Comparison of ENCODE assay signal across 20 mouse cellular contexts in genomic region chr3:121662705-121663469, GRCm38 (mm10). TPM values are rescaled to one million over a fixed set of nuclear protein-coding genes. Genes with fewer than 3 reads are reported as not detected.
DNase-seq lines count a peak whose midpoint lies in the region; ATAC-seq and TF ChIP-seq lines count a peak whose summit lies in the region.
"Had no signal": no experiment of that assay in that cellular context is flagged by ENCODE, and none has a peak within 500 bp of the region (broad histone marks: within the 10 kb centered on the region; RNA-seq: fewer than 3 reads in every experiment).

No protein-coding gene starts in this region.

- no peak for TF ChIP-seq CTCF in kidney, postnatal 0 days (IDR thresholded peaks at IDR 0.05; ENCODE audit: low read depth)
- no peak for TF ChIP-seq CTCF in stomach, postnatal 0 days (IDR thresholded peaks at IDR 0.05; ENCODE audit: low read depth)

- H3K9me3 ChIP-seq in heart, embryonic 10.5 days = no peaks in the 10 kb centered on the region
- H3K9me3 ChIP-seq in kidney, postnatal 0 days (replicated peaks; ENCODE audit: low read length) = no peaks in the 10 kb centered on the region
- no peaks in the 10 kb centered on the region for H3K9me3 ChIP-seq in stomach, embryonic 14.5 days (ENCODE audit: control insufficient read depth, low read depth, low read length)
- no peaks in the 10 kb centered on the region for H3K9me3 ChIP-seq in stomach, postnatal 0 days (ENCODE audit: control insufficient read depth, low read length)
- H3K9me3 ChIP-seq in stomach, embryonic 15.5 days = no peaks in the 10 kb centered on the region
- no peaks in the 10 kb centered on the region for H3K9me3 ChIP-seq in hindbrain, embryonic 14.5 days (ENCODE audit: control insufficient read depth, low read length)
- H3K9me3 ChIP-seq: embryonic facial prominence, embryonic 12.5 days; forebrain, embryonic 13.5 days; G1E; hindbrain, embryonic 15.5 days; liver, embryonic 13.5 days had no signal

- TF ChIP-seq EP300 in stomach, postnatal 0 days (optimal IDR thresholded peaks at IDR 0.05) = no peak

- no peaks in the 10 kb centered on the region for H3K27me3 ChIP-seq in heart, embryonic 10.5 days (ENCODE audit: insufficient read depth, poor library complexity, severe bottlenecking)
- no peaks in the 10 kb centered on the region for H3K27me3 ChIP-seq in kidney, postnatal 0 days (ENCODE audit: insufficient read depth, low read length)
- no peaks in the 10 kb centered on the region for H3K27me3 ChIP-seq in stomach, embryonic 14.5 days (ENCODE audit: control insufficient read depth, insufficient read depth, low read length)
- no peaks in the 10 kb centered on the region for H3K27me3 ChIP-seq in stomach, postnatal 0 days (ENCODE audit: control insufficient read depth, insufficient read depth, low read length)
- H3K27me3 ChIP-seq in stomach, embryonic 15.5 days (replicated peaks) = no peaks in the 10 kb centered on the region
- no peaks in the 10 kb centered on the region for H3K27me3 ChIP-seq in hindbrain, embryonic 14.5 days (ENCODE audit: control insufficient read depth, insufficient read depth, low read length)
- H3K27me3 ChIP-seq: embryonic facial prominence, embryonic 12.5 days; forebrain, embryonic 13.5 days; hindbrain, embryonic 15.5 days; liver, embryonic 13.5 days had no signal

- H3K4me3 ChIP-seq in heart, embryonic 10.5 days = no peak overlapping the region
- H3K4me3 ChIP-seq in kidney, postnatal 0 days (replicated peaks; ENCODE audit: low read depth, low read length) = no peak overlapping the region
- no peak overlapping the region for H3K4me3 ChIP-seq in stomach, embryonic 14.5 days (ENCODE audit: low read depth, low read length)
- H3K4me3 ChIP-seq in stomach, postnatal 0 days (ENCODE audit: low read depth, low read length) = no peak overlapping the region
- no peak overlapping the region for H3K4me3 ChIP-seq in stomach, embryonic 15.5 days (replicated peaks)
- H3K4me3 ChIP-seq in hindbrain, embryonic 14.5 days (replicated peaks; ENCODE audit: low read length) = no peak overlapping the region
- H3K4me3 ChIP-seq: embryonic facial prominence, embryonic 12.5 days; forebrain, embryonic 13.5 days; hindbrain, embryonic 15.5 days; layer of hippocampus, adult 2 months; liver, embryonic 13.5 days; myocyte had no signal

- H3K4me1 ChIP-seq in heart, embryonic 10.5 days = peaks cover 15% of the 10 kb centered on the region
- H3K4me1 ChIP-seq in kidney, postnatal 0 days (replicated peaks; ENCODE audit: insufficient read depth, low read length) = peaks cover 6% of the 10 kb centered on the region; the same call in 1 of the 2 replicates
- 0 out of 2 replicates have a peak, but pooled peaks cover 14% of the 10 kb centered on the region for H3K4me1 ChIP-seq in stomach, embryonic 14.5 days (ENCODE audit: control insufficient read depth, insufficient read depth, low read length)
- no peaks in the 10 kb centered on the region for H3K4me1 ChIP-seq in stomach, postnatal 0 days (replicated peaks; ENCODE audit: control insufficient read depth, insufficient read depth)
- H3K4me1 ChIP-seq in stomach, embryonic 15.5 days = peaks cover 9% of the 10 kb centered on the region; the same call in 1 of the 2 replicates
- H3K4me1 ChIP-seq in hindbrain, embryonic 14.5 days (replicated peaks; ENCODE audit: control insufficient read depth, insufficient read depth, low read length) = no peaks in the 10 kb centered on the region
- H3K4me1 ChIP-seq: hindbrain, embryonic 15.5 days; liver, embryonic 13.5 days had no signal

- 0 out of 2 replicates have a peak overlapping the region, but pooled peaks have one; percentile 17 for H3K27ac ChIP-seq in heart, embryonic 10.5 days
- peak overlapping the region; percentile 47; the same call in 1 of the 2 replicates for H3K27ac ChIP-seq in kidney, postnatal 0 days
- no peak overlapping the region for H3K27ac ChIP-seq in stomach, embryonic 14.5 days (ENCODE audit: low read length)
- H3K27ac ChIP-seq in stomach, postnatal 0 days (replicated peaks) = no peak overlapping the region
- peak overlapping the region; percentile 31; the same call in 1 of the 2 replicates for H3K27ac ChIP-seq in stomach, embryonic 15.5 days
- no peak overlapping the region for H3K27ac ChIP-seq in hindbrain, embryonic 14.5 days
- H3K27ac ChIP-seq: embryonic facial prominence, embryonic 12.5 days; forebrain, embryonic 13.5 days; hindbrain, embryonic 15.5 days; layer of hippocampus, adult 2 months; liver, embryonic 13.5 days had no signal

- H3K9ac ChIP-seq in kidney, postnatal 0 days (ENCODE audit: low read depth, low read length) = no peak overlapping the region
- H3K9ac ChIP-seq in stomach, embryonic 14.5 days (replicated peaks; ENCODE audit: low read depth, low read length) = no peak overlapping the region
- no peak overlapping the region for H3K9ac ChIP-seq in stomach, postnatal 0 days (ENCODE audit: low read length)
- no peak overlapping the region for H3K9ac ChIP-seq in stomach, embryonic 15.5 days
- no peak overlapping the region for H3K9ac ChIP-seq in hindbrain, embryonic 14.5 days
- H3K9ac ChIP-seq: embryonic facial prominence, embryonic 12.5 days; forebrain, embryonic 13.5 days; hindbrain, embryonic 15.5 days; liver, embryonic 13.5 days had no signal

- no peaks in the 10 kb centered on the region for H3K36me3 ChIP-seq in heart, embryonic 10.5 days
- H3K36me3 ChIP-seq in kidney, postnatal 0 days (ENCODE audit: insufficient read depth, low read length) = no peaks in the 10 kb centered on the region
- no peaks in the 10 kb centered on the region for H3K36me3 ChIP-seq in stomach, embryonic 14.5 days (ENCODE audit: control insufficient read depth, insufficient read depth, low read length)
- no peaks in the 10 kb centered on the region for H3K36me3 ChIP-seq in stomach, postnatal 0 days (ENCODE audit: control insufficient read depth, insufficient read depth, low read length)
- H3K36me3 ChIP-seq in stomach, embryonic 15.5 days = no peaks in the 10 kb centered on the region
- H3K36me3 ChIP-seq in hindbrain, embryonic 14.5 days (replicated peaks; ENCODE audit: control insufficient read depth, insufficient read depth) = no peaks in the 10 kb centered on the region
- H3K36me3 ChIP-seq: embryonic facial prominence, embryonic 12.5 days; G1E; hindbrain, embryonic 15.5 days; liver, embryonic 13.5 days had no signal

- ATAC-seq in kidney, postnatal 0 days (replicated peaks; ENCODE audit: low FRiP score, low read depth) = peak; percentile 29; the same call in 1 of the 2 replicates
- 0 out of 2 replicates have a peak, but pooled peaks have one; percentile 38 for ATAC-seq in stomach, embryonic 14.5 days (ENCODE audit: insufficient number of reproducible peaks, insufficient read depth, low FRiP score, low read depth)
- ATAC-seq in stomach, postnatal 0 days (ENCODE audit: low FRiP score, low TSS enrichment) = no peak
- ATAC-seq in stomach, embryonic 15.5 days (ENCODE audit: insufficient read depth, low FRiP score, low read depth) = no peak; the same call in 1 of the 2 replicates
- ATAC-seq in hindbrain, embryonic 14.5 days (ENCODE audit: low FRiP score) = no peak
- ATAC-seq: forebrain, embryonic 13.5 days had no signal

- WGBS in heart, embryonic 10.5 days = 47% methylated on average over 4 of the region's 4 CpGs
- 9% methylated on average over 4 of the region's 4 CpGs for WGBS in kidney, postnatal 0 days
- 28% methylated on average over 4 of the region's 4 CpGs for WGBS in stomach, embryonic 14.5 days
- 20% methylated on average over 4 of the region's 4 CpGs for WGBS in stomach, postnatal 0 days
- 28% methylated on average over 4 of the region's 4 CpGs for WGBS in stomach, embryonic 15.5 days
- WGBS in hindbrain, embryonic 14.5 days = 48% methylated on average over 4 of the region's 4 CpGs

- no peak for DNase-seq in heart, embryonic 10.5 days (ENCODE audit: low spot score)
- no peak for DNase-seq in heart, adult 9 months (ENCODE audit: low spot score in 2 of 2)
- DNase-seq in kidney, postnatal 0 days (ENCODE audit: low spot score) = peak; percentile 41
- no peak for DNase-seq in kidney, adult 18-20 months
- DNase-seq in stomach, postnatal 0 days (ENCODE audit: low spot score) = no peak
- DNase-seq in hindbrain, embryonic 14.5 days (ENCODE audit: low spot score) = no peak
- DNase-seq: adrenal gland, postnatal 36 days; B cell, adult 2 months; cerebellum, adult 18-20 months; gastrocnemius, postnatal 36 days; liver, embryonic 13.5 days; right cerebral cortex, postnatal 4 days had no signal

- H3K4me2 ChIP-seq in kidney, postnatal 0 days (ENCODE audit: low read length) = no peak overlapping the region
- no peak overlapping the region for H3K4me2 ChIP-seq in stomach, embryonic 14.5 days (replicated peaks; ENCODE audit: low read depth, low read length)
- no peak overlapping the region for H3K4me2 ChIP-seq in stomach, postnatal 0 days (replicated peaks; ENCODE audit: low read depth)
- H3K4me2 ChIP-seq in stomach, embryonic 15.5 days = no peak overlapping the region
- H3K4me2 ChIP-seq in hindbrain, embryonic 14.5 days (replicated peaks) = no peak overlapping the region
- H3K4me2 ChIP-seq: embryonic facial prominence, embryonic 12.5 days; forebrain, embryonic 13.5 days; hindbrain, embryonic 15.5 days; liver, embryonic 13.5 days had no signal

RNA-seq across cellular contexts. Expression of gene 4930432M17Rik, which starts 7.7 kb away (rescaled TPM):
- polyA plus RNA-seq in heart, embryonic 10.5 days (2016; fragmentation: Nextera tagmentation; extraction: Ambion mirVana) = not detected in 2 replicates
- not detected in 2 replicates for polyA plus RNA-seq in kidney, postnatal 0 days (2015; fragmentation: Nextera tagmentation; extraction: Ambion mirVana)
- polyA plus RNA-seq in stomach, embryonic 14.5 days (2014; fragmentation: Nextera tagmentation; extraction: Ambion mirVana) = not detected in 2 replicates
- polyA plus RNA-seq in stomach, postnatal 0 days (2015; fragmentation: Nextera tagmentation; extraction: Ambion mirVana) = not detected in 2 replicates
- not detected in 2 replicates for polyA plus RNA-seq in stomach, embryonic 15.5 days (2015; fragmentation: Nextera tagmentation; extraction: Ambion mirVana)
- polyA plus RNA-seq in hindbrain, embryonic 14.5 days (2014; fragmentation: Nextera tagmentation; extraction: Ambion mirVana) = not detected in 2 replicates
- polyA plus RNA-seq: embryonic facial prominence, embryonic 12.5 days; forebrain, embryonic 13.5 days; G1E; hindbrain, embryonic 15.5 days; liver, embryonic 13.5 days; myocyte had no signal

Comparison
In these comparisons a context has a peak if more than half of its experiments do, and no peak if none do; other contexts are left out.
1. H3K27ac ChIP-seq: peak in heart, embryonic 10.5 days (single experiment), kidney, postnatal 0 days (single experiment) and stomach, embryonic 15.5 days (single experiment); none in stomach, embryonic 14.5 days (single experiment), stomach, postnatal 0 days (single experiment) and hindbrain, embryonic 14.5 days (single experiment).
2. ATAC-seq: peak in kidney, postnatal 0 days (single experiment) and stomach, embryonic 14.5 days (single experiment); none in stomach, postnatal 0 days (single experiment), stomach, embryonic 15.5 days (single experiment) and hindbrain, embryonic 14.5 days (single experiment).